Mouse (Mus musculus): ENCODE results near the gene Cpeb3. TPM values are rescaled to one million over a fixed set of nuclear protein-coding genes. Genes with fewer than 3 reads are reported as not detected.

Gene Cpeb3
- polyA plus RNA-seq, 1 experiment from 2014 or later = 7.0 TPM

DNA sequence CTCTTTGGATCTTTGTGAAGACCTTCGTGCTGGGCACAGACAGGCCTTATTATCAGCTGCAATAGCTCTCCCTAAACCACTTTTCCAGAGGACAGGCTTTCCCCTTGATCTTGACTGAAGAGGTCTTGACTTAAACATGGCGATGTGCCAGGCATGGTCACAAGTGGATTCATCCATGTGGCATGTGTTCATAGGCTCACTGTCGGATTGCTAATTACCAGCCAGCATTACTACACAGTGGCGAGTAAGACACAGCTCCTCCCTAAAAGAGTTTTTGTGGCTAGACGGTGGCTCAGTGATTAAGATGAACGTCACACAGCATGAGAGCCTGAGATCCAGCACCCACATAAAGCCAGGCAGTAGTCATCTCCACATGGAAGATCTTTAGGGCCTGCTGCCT is 178.6 kb downstream of the Cpeb3 start:
- no peaks in the 10 kb centered on the region for H3K4me1 ChIP-seq
- no peak overlapping the region for H3K9ac ChIP-seq
- no peak overlapping the region for H3K27ac ChIP-seq
- no peak overlapping the region for H3K4me2 ChIP-seq (replicated peaks)
- no peak for ATAC-seq (ENCODE audit: low FRiP score)
- H3K4me3 ChIP-seq = no peak overlapping the region
- 83% methylated on average over 6 of the region's 6 CpGs for WGBS
- no peaks in the 10 kb centered on the region for H3K9me3 ChIP-seq (replicated peaks)
- no peaks in the 10 kb centered on the region for H3K36me3 ChIP-seq
- H3K27me3 ChIP-seq = no peaks in the 10 kb centered on the region

- Histone ChIP-seq H3K27me3 (no peaks in the 10 kb centered on the region), H3K4me1 (peaks cover 7% of the 10 kb centered on the region), H3K4me2 (replicated peaks) (no peak overlapping the region), H3K36me3 (no peaks in the 10 kb centered on the region), H3K27ac (no peak overlapping the region), H3K9me3 (replicated peaks) (no peaks in the 10 kb centered on the region), H3K4me3 (no peak overlapping the region), H3K9ac (no peak overlapping the region)
- no peak for ATAC-seq (ENCODE audit: low FRiP score)
- WGBS = 76% methylated on average over 11 of the region's 11 CpGs
Measured at GRCm38 (mm10) chr19:37026408-37026807, 182.0 kb downstream of the Cpeb3 start.

- Histone ChIP-seq H3K9ac (no peak overlapping the region), H3K4me1 (peaks cover 7% of the 10 kb centered on the region), H3K27ac (no peak overlapping the region), H3K4me3 (no peak overlapping the region), H3K4me2 (replicated peaks) (no peak overlapping the region), H3K36me3 (no peaks in the 10 kb centered on the region), H3K9me3 (replicated peaks) (no peaks in the 10 kb centered on the region), H3K27me3 (no peaks in the 10 kb centered on the region)
- 76% methylated on average over 13 of the region's 13 CpGs for WGBS
- no peak for ATAC-seq (ENCODE audit: low FRiP score)
Measured at GRCm38 (mm10) chr19:37025839-37026319, 182.5 kb downstream of the Cpeb3 start.

DNA sequence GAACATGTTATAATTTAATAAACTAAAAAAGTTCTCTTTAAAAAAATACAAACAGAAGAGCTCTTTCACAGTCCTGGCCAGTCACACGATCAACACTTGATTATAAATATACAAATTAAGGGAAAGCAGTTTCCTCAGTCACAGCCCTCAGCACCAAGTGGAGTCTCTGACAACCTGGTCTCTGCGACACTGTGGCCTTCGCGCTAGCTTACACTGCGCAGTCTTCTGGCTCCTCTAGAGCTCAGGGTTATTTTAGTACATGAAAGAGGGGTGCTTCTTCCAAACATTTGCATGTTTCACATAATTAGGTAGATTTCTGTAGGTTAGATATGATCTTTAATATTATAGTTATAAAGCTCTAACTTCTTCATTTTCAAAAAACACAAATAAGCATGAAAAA is 186.3 kb downstream of the Cpeb3 start:
- Histone ChIP-seq H3K4me2 (replicated peaks) (no peak overlapping the region), H3K9ac (no peak overlapping the region), H3K27me3 (no peaks in the 10 kb centered on the region), H3K9me3 (replicated peaks) (0 out of 2 replicates have a peak, but pooled peaks cover 2% of the 10 kb centered on the region), H3K27ac (no peak overlapping the region), H3K4me3 (no peak overlapping the region), H3K4me1 (peaks cover 9% of the 10 kb centered on the region), H3K36me3 (no peaks in the 10 kb centered on the region)
- ATAC-seq (ENCODE audit: low FRiP score) = no peak
- WGBS = 89% methylated on average over 5 of the region's 5 CpGs

- WGBS = 78% methylated on average over 11 of the region's 11 CpGs
- Histone ChIP-seq H3K4me1 (peaks cover 9% of the 10 kb centered on the region), H3K36me3 (no peaks in the 10 kb centered on the region), H3K27me3 (no peaks in the 10 kb centered on the region), H3K9me3 (replicated peaks) (peaks cover 11% of the 10 kb centered on the region; the same call in 1 of the 2 replicates), H3K4me3 (no peak overlapping the region), H3K27ac (0 out of 2 replicates have a peak overlapping the region, but pooled peaks have one; percentile 30), H3K9ac (no peak overlapping the region), H3K4me2 (replicated peaks) (no peak overlapping the region)
- ATAC-seq (ENCODE audit: low FRiP score) = no peak
Measured at GRCm38 (mm10) chr19:37020951-37021350, 187.4 kb downstream of the Cpeb3 start.

DNA sequence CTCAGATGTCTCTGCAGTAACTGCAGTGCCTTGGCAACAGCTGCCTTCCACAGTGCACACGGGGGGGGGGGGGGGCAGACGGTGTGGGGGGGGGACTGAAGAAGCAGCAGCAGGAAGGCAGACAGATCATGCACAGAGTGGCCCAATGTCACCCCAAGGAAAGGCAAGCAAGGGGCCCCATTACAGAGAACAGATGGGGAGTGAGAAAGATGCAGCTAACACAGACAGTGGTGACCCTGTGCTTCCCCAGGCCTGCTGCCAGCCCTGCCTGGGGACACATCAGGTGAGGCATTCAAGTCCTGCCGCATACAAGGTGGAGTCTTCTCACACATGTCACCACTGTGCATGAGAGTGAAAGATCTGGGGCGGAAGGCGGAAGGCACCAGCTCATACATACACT is 187.9 kb downstream of the Cpeb3 start:
- peaks cover 9% of the 10 kb centered on the region for H3K4me1 ChIP-seq
- no peaks in the 10 kb centered on the region for H3K36me3 ChIP-seq
- no peak for ATAC-seq (ENCODE audit: low FRiP score)
- peaks cover 11% of the 10 kb centered on the region; the same call in 1 of the 2 replicates for H3K9me3 ChIP-seq (replicated peaks)
- no peak overlapping the region for H3K9ac ChIP-seq
- no peak overlapping the region for H3K4me3 ChIP-seq
- no peak overlapping the region for H3K4me2 ChIP-seq (replicated peaks)
- no peaks in the 10 kb centered on the region for H3K27me3 ChIP-seq
- 50% methylated on average over 5 of the region's 5 CpGs for WGBS
- H3K27ac ChIP-seq = peak overlapping the region; percentile 30; the same call in 1 of the 2 replicates

GRCm38 (mm10) chr19:37018931-37019330 is 189.5 kb downstream of the Cpeb3 start:
- Histone ChIP-seq H3K9ac (peak overlapping the region; percentile 33; the same call in 1 of the 2 replicates), H3K36me3 (peaks cover 6% of the 10 kb centered on the region), H3K4me2 (replicated peaks) (peak overlapping the region; percentile 55), H3K4me3 (peak overlapping the region; percentile 35), H3K4me1 (peaks cover 9% of the 10 kb centered on the region), H3K9me3 (replicated peaks) (peaks cover 11% of the 10 kb centered on the region), H3K27ac (no peak overlapping the region), H3K27me3 (no peaks in the 10 kb centered on the region)
- WGBS = 59% methylated on average over 5 of the region's 5 CpGs
- no peak for ATAC-seq (ENCODE audit: low FRiP score)

DNA sequence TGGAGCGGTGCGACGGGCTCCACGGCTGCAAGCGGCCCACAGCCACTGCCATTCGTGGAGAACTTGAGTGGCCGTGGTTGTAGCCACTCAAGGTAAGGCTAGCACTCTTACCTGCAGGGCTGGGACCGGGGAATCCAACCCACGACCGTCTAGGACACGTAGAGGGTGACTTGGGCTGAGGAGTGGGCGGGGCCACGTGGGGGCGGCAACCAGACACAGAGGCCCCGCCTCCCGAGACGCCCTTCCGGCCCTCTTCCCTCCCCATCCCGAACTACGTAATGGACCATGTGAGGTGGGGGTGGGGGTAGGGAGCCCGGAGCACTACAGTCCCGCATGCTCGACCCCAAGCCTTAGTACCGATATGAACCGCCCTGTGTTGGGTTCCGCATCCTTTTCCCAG is 190.0 kb downstream of the Cpeb3 start:
- whole genome bisulfite sequencing = 4% methylated on average over 26 of the region's 26 CpGs
- Histone ChIP-seq H3K9ac (peak overlapping the region; percentile 33; the same call in 1 of the 2 replicates), H3K4me3 (peak overlapping the region; percentile 35)

DNA sequence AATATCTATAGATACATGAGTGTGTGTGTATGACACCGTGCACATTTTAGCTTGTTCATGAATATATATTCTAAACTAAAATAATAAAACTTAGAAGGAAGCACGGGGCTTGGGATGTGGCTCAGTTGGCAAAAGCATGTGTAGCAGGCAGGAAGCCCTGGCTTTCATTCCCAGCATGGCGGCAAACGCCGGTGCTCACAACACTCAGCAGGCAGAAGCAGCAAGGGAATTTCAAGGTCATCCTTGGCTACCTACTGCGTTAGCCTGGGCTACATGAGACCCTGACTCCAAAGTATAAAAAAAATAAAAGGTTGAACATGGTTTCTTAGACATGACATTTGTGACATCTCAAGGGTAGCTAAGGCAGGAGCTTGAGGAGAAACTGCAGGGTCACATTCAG is 191.5 kb downstream of the Cpeb3 start:
- Histone ChIP-seq H3K9me3 (replicated peaks) (peaks cover 11% of the 10 kb centered on the region), H3K9ac (no peak overlapping the region), H3K4me1 (0 out of 2 replicates have a peak, but pooled peaks cover 3% of the 10 kb centered on the region), H3K27me3 (no peaks in the 10 kb centered on the region), H3K4me2 (replicated peaks) (no peak overlapping the region), H3K36me3 (peaks cover 20% of the 10 kb centered on the region), H3K27ac (no peak overlapping the region), H3K4me3 (no peak overlapping the region)
- 97% methylated on average over 6 of the region's 6 CpGs for WGBS
- ATAC-seq (ENCODE audit: low FRiP score) = no peak

More for the DNA sequence above, 190.0 kb downstream of the Cpeb3 start:
- H3K27ac ChIP-seq = no peak overlapping the region
- peaks cover 10% of the 10 kb centered on the region for H3K36me3 ChIP-seq
- ATAC-seq (ENCODE audit: low FRiP score) = peak; percentile 85
- H3K9me3 ChIP-seq (replicated peaks) = peaks cover 11% of the 10 kb centered on the region
- H3K4me1 ChIP-seq = peaks cover 8% of the 10 kb centered on the region
- peak overlapping the region; percentile 55 for H3K4me2 ChIP-seq (replicated peaks)
- H3K27me3 ChIP-seq = no peaks in the 10 kb centered on the region

- no peaks in the 10 kb centered on the region for H3K27me3 ChIP-seq
- no peak for ATAC-seq (ENCODE audit: low FRiP score)
- peaks cover 11% of the 10 kb centered on the region for H3K9me3 ChIP-seq (replicated peaks)
- H3K9ac ChIP-seq = no peak overlapping the region
- 0 out of 2 replicates have a peak, but pooled peaks cover 3% of the 10 kb centered on the region for H3K4me1 ChIP-seq
- H3K4me2 ChIP-seq (replicated peaks) = no peak overlapping the region
- H3K36me3 ChIP-seq = peaks cover 44% of the 10 kb centered on the region
- H3K27ac ChIP-seq = no peak overlapping the region
- H3K4me3 ChIP-seq = no peak overlapping the region
- 87% methylated on average over 8 of the region's 8 CpGs for WGBS
Measured at GRCm38 (mm10) chr19:37014173-37014939, 194.0 kb downstream of the Cpeb3 start.

DNA sequence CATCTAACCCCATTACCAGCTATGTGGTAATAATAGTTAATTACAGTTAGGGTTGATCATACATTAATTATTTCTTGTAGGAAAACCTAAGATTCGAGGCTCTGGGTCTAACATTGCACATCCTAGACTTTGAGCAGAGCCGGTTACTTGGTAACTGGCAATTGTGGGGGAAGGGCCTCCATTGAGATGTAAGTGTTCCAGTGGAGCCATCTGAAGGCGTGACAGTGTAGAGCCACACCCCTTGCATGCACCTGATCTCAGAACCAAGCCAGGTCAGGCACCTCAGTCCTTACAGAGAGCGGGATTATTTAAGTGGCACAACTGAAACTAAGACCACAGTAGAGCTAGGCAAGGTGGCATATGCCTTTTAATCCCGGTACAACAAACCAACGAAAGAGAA is 194.9 kb downstream of the Cpeb3 start:
- Histone ChIP-seq H3K4me1 (0 out of 2 replicates have a peak, but pooled peaks cover 2% of the 10 kb centered on the region), H3K27ac (no peak overlapping the region), H3K27me3 (no peaks in the 10 kb centered on the region), H3K4me2 (replicated peaks) (no peak overlapping the region), H3K4me3 (no peak overlapping the region), H3K9me3 (replicated peaks) (peaks cover 11% of the 10 kb centered on the region), H3K36me3 (peaks cover 50% of the 10 kb centered on the region), H3K9ac (no peak overlapping the region)
- no peak for ATAC-seq (ENCODE audit: low FRiP score)
- 90% methylated on average over 6 of the region's 6 CpGs for WGBS

DNA sequence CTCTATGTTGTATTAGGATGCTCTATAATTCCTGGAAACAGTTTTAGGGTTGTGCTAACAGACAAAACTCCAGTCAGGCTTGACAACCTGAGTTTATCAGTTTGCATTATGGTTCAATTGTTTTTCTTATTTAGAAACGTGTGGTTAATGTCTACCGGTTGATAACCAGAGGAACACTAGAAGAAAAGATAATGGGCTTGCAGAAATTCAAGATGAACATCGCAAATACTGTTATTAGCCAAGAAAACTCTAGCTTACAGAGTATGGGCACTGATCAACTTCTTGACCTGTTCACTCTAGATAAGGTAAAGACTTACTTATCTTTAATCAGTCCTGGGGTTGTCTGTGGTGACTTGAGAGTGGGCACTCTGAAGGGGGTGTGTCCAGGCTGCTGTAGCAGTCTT is 198.5 kb downstream of the Cpeb3 start:
- Histone ChIP-seq H3K9me3 (replicated peaks) (no peaks in the 10 kb centered on the region; the same call in 1 of the 2 replicates), H3K27me3 (no peaks in the 10 kb centered on the region), H3K27ac (no peak overlapping the region), H3K9ac (no peak overlapping the region), H3K36me3 (peaks cover 74% of the 10 kb centered on the region), H3K4me3 (no peak overlapping the region), H3K4me1 (no peaks in the 10 kb centered on the region), H3K4me2 (replicated peaks) (no peak overlapping the region)
- no peak for ATAC-seq (ENCODE audit: low FRiP score)
- WGBS = 93% methylated on average over 3 of the region's 3 CpGs

GRCm38 (mm10) chr19:37004557-37004956 is 203.8 kb downstream of the Cpeb3 start:
- ATAC-seq (ENCODE audit: low FRiP score) = no peak
- H3K27ac ChIP-seq = no peak overlapping the region
- H3K4me2 ChIP-seq (replicated peaks) = no peak overlapping the region
- peaks cover 74% of the 10 kb centered on the region for H3K36me3 ChIP-seq
- 94% methylated on average over 5 of the region's 5 CpGs for WGBS
- no peak overlapping the region for H3K4me3 ChIP-seq
- no peak overlapping the region for H3K9ac ChIP-seq
- H3K9me3 ChIP-seq (replicated peaks) = no peaks in the 10 kb centered on the region
- no peaks in the 10 kb centered on the region for H3K27me3 ChIP-seq
- H3K4me1 ChIP-seq = no peaks in the 10 kb centered on the region
